Mouse (Mus musculus) megakaryocyte, embryonic 14.5 days (primary cell): ENCODE results near the gene Rgcc. TPM values are rescaled to one million over a fixed set of nuclear protein-coding genes. Genes with fewer than 3 reads are reported as not detected.

Experiments
- H3K27me3 ChIP-seq: replicated peaks from 2 replicates; pipeline ENCODE3; 2012; ENCODE audit warnings: inconsistent platforms
- H3K36me3 ChIP-seq: replicated peaks from 2 replicates; pipeline ENCODE3; 2012; ENCODE audit warnings: low read length, inconsistent platforms, mixed read lengths
- H3K4me1 ChIP-seq: 2 replicates; pipeline ENCODE4 v1.6.1; 2012; ENCODE audit warnings: inconsistent platforms
- H3K4me3 ChIP-seq: replicated peaks from 2 replicates; pipeline ENCODE3; 2012; ENCODE audit warnings: moderate library complexity, mild to moderate bottlenecking, inconsistent platforms
- H3K9me3 ChIP-seq: 2 replicates; pipeline ENCODE4 v1.6.1; 2012; ENCODE audit warnings: inconsistent platforms
- FLI1 ChIP-seq: IDR thresholded peaks from 2 replicates; pipeline ENCODE4 v1.6.1; 2012; ENCODE audit warnings: low read length, inconsistent platforms, mixed read lengths
- GATA1 ChIP-seq: IDR thresholded peaks from 3 replicates; pipeline ENCODE4 v1.6.1; 2012; ENCODE audit warnings: mixed read lengths, low read length, inconsistent platforms, borderline replicate concordance
- polyA plus RNA-seq: library from polyadenylated mRNA; stranded (reverse); fragments of >175 nt; gene quantifications from 2 replicates; pipeline ENCODE4 v1.2.3, GENCODE M21; 2012; ENCODE audit warnings: low replicate concordance; ENCODE audit not compliant: insufficient read depth

Rgcc gene
- polyA plus RNA-seq: 19.5 and 68.5 TPM in 2 replicates

- H3K4me3 ChIP-seq: peak within 1 kb of the TSS; percentile 94
- H3K4me1 ChIP-seq: peaks cover 50% of the 10 kb centered on the region
- peaks cover 20% of the 10 kb centered on the region for H3K27me3 ChIP-seq
- 0 out of 2 replicates have a peak, but pooled peaks cover 3% of the 10 kb centered on the region for H3K9me3 ChIP-seq
- TF ChIP-seq GATA1 (no peak), FLI1 (no peak)
- H3K36me3 ChIP-seq: no peaks in the 10 kb centered on the region
Measured at GRCm38 (mm10) chr14:79301466-79301875, at the start of gene Rgcc. Gene Rgcc (minus strand): TSS chr14:79301645.

DNA sequence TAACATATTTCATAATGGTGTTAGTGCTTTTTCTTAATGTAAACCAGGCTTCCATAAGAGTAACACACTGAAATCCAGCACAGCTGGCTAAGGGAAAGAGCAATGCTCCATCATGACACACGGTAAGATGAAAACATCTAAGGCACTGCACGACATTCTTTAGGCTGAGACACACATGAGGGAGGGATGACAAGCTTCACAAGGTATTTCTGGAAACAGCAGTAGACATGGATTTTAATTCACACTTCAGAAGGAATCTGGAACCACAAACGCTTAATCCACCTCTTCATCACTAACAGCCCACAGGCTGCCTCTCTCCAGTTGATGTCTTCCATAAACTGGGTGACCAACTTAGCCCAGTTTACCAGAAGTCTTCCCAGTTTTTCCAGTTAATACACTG, 44.9 kb upstream of the Rgcc start:
- H3K36me3 ChIP-seq: peaks cover 89% of the 10 kb centered on the region
- no peak for TF ChIP-seq FLI1
- no peak for TF ChIP-seq GATA1

GRCm38 (mm10) chr14:79335613-79336012, 34.2 kb upstream of the Rgcc start:
- H3K27me3 ChIP-seq: no peaks in the 10 kb centered on the region
- H3K36me3 ChIP-seq: peaks cover 78% of the 10 kb centered on the region
- H3K4me1 ChIP-seq: peaks cover 32% of the 10 kb centered on the region
- no peak overlapping the region for H3K4me3 ChIP-seq
- H3K9me3 ChIP-seq: no peaks in the 10 kb centered on the region
- TF ChIP-seq GATA1: no peak
- no peak for TF ChIP-seq FLI1

More for the DNA sequence above, 44.9 kb upstream of the Rgcc start:
- H3K4me1 ChIP-seq: peaks cover 11% of the 10 kb centered on the region
- no peak overlapping the region for H3K4me3 ChIP-seq
- no peaks in the 10 kb centered on the region for H3K27me3 ChIP-seq
- H3K9me3 ChIP-seq: peaks cover 9% of the 10 kb centered on the region

DNA sequence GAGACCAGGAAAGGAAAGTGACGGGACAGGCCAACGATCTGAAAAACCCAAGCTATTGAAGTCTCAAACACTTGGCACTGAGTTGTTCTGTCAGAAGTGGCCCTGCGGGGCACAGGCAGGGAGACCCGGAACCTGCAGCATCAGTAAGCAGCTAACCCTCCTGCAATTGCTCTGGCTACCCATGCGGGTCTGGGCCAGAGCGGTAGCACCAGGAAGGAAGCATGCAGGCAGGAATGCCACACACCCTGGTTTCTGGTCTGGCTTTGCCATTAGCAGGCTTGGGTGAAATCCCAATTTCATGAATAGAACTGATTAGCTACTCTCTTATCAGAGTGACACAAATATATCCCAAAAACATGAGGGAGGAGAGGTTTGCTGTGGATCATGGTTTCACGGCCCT, 30.5 kb upstream of the Rgcc start:
- Histone ChIP-seq H3K36me3 (peaks cover 45% of the 10 kb centered on the region), H3K4me1 (peaks cover 45% of the 10 kb centered on the region), H3K27me3 (no peaks in the 10 kb centered on the region), H3K9me3 (no peaks in the 10 kb centered on the region), H3K4me3 (peak overlapping the region; percentile 89)
- TF ChIP-seq GATA1 (no peak), FLI1 (no peak)

- Histone ChIP-seq H3K4me1 (peaks cover 45% of the 10 kb centered on the region), H3K4me3 (peak overlapping the region; percentile 89), H3K9me3 (no peaks in the 10 kb centered on the region), H3K36me3 (peaks cover 36% of the 10 kb centered on the region), H3K27me3 (no peaks in the 10 kb centered on the region)
- TF ChIP-seq FLI1: no peak
- no peak for TF ChIP-seq GATA1
Measured at GRCm38 (mm10) chr14:79330944-79331561, 29.6 kb upstream of the Rgcc start.

DNA sequence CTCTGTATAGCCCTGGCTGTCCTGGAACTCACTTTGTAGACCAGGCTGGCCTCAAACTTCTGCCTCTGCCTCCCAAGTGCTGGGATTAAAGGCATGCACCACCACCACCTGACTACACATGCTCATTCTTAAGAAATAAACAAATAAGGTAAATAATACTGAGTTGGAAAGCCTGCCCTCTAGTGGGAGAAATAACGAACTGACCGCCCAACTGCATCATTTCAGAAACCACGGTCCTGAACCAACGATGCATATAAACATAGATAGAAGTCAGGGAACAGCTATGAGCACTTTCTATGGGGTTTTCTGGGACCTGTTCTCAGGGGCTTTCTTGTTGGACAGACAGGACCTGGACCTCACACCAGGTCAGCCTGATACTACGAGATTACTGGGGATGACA, 25.6 kb upstream of the Rgcc start:
- TF ChIP-seq GATA1 (no peak), FLI1 (no peak)
- Histone ChIP-seq H3K4me3 (no peak overlapping the region), H3K9me3 (0 out of 2 replicates have a peak, but pooled peaks cover 2% of the 10 kb centered on the region), H3K27me3 (no peaks in the 10 kb centered on the region), H3K4me1 (peaks cover 26% of the 10 kb centered on the region), H3K36me3 (peaks cover 2% of the 10 kb centered on the region)

DNA sequence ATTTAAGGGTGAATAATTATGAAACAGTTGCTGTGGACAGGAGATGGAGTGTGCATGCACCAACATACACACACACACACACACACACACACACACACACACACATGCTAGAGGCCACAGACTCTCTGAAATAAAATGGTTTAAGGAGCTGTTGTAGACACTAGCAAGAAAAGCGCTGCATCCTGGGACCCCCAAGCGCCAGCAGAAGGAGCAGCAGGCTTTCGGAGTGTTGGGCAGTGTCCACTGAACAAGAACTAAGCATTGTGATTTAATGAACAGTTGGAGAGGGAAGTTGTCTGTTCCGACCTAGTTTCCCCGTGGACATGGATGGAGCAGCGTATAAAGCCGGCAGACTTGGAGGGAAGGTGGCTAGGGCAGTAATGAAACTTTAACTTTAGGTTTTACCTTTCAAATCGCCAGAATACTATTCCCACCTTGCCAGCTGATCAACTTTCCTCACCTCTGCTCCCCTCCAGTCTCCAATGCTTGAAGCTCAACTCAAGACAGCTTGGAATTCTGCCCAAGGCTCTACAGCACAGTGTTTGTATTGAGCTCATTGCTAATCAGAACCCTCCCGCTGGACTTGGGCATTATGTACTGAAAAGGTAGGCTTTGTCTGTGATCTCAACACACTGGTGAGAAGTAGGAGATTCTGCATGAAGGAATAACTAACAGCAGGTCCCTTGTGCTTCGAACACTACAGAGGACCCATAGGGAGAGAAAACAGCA, 22.8 kb upstream of the Rgcc start:
- H3K4me3 ChIP-seq: no peak overlapping the region

GRCm38 (mm10) chr14:79321881-79322280, 20.4 kb upstream of the Rgcc start:
- Histone ChIP-seq H3K4me1 (peaks cover 3% of the 10 kb centered on the region; the same call in 1 of the 2 replicates), H3K36me3 (no peaks in the 10 kb centered on the region), H3K9me3 (0 out of 2 replicates have a peak, but pooled peaks cover 2% of the 10 kb centered on the region), H3K27me3 (no peaks in the 10 kb centered on the region), H3K4me3 (no peak overlapping the region)
- TF ChIP-seq GATA1 (no peak), FLI1 (no peak)

More for the DNA sequence above, 22.8 kb upstream of the Rgcc start:
- no peaks in the 10 kb centered on the region for H3K36me3 ChIP-seq
- peaks cover 9% of the 10 kb centered on the region for H3K4me1 ChIP-seq
- H3K9me3 ChIP-seq: 0 out of 2 replicates have a peak, but pooled peaks cover 2% of the 10 kb centered on the region
- TF ChIP-seq FLI1 (no peak), GATA1 (no peak)
- no peaks in the 10 kb centered on the region for H3K27me3 ChIP-seq

GRCm38 (mm10) chr14:79321152-79321551, 19.7 kb upstream of the Rgcc start:
- Histone ChIP-seq H3K4me1 (peaks cover 4% of the 10 kb centered on the region), H3K36me3 (no peaks in the 10 kb centered on the region), H3K9me3 (0 out of 2 replicates have a peak, but pooled peaks cover 2% of the 10 kb centered on the region), H3K27me3 (no peaks in the 10 kb centered on the region), H3K4me3 (no peak overlapping the region)
- TF ChIP-seq GATA1: no peak
- no peak for TF ChIP-seq FLI1

- H3K9me3 ChIP-seq: no peaks in the 10 kb centered on the region
- no peak overlapping the region for H3K4me3 ChIP-seq
- TF ChIP-seq FLI1 (no peak), GATA1 (no peak)
- no peaks in the 10 kb centered on the region for H3K27me3 ChIP-seq
- peaks cover 20% of the 10 kb centered on the region for H3K4me1 ChIP-seq
- no peaks in the 10 kb centered on the region for H3K36me3 ChIP-seq
Measured at GRCm38 (mm10) chr14:79317602-79318001, 16.2 kb upstream of the Rgcc start.
